Mouse (Mus musculus) forebrain, embryonic 12.5 days (tissue): ENCODE data around the gene Acox2. TPM values are rescaled to one million over a fixed set of nuclear protein-coding genes. Genes with fewer than 3 reads are reported as not detected.
A peak's percentile ranks its signal among the peaks of the same experiment; 100 is the strongest.

ENCODE experiments used
- ATAC-seq: fragments of 200-750 bp; cut with Nextera tagmentation; 2 replicates; pipeline ENCODE4 v1.8.0; 2017; ENCODE audit warnings: moderate TSS enrichment; ENCODE audit not compliant: low FRiP score
- H3K27ac ChIP-seq: fragments of 300-500 bp; sonication (generic); 2 replicates; pipeline ENCODE4 v1.5.1; 2016; ENCODE audit warnings: mild to moderate bottlenecking
- H3K27me3 ChIP-seq: fragments of 300-500 bp; sonication (generic); 2 replicates; pipeline ENCODE4 v1.6.1; 2016; ENCODE audit warnings: mild to moderate bottlenecking
- H3K36me3 ChIP-seq: fragments of 300-500 bp; sonication (generic); replicated peaks from 2 replicates; pipeline ENCODE4 v1.6.1; 2016; ENCODE audit warnings: mild to moderate bottlenecking
- H3K4me1 ChIP-seq: fragments of 300-500 bp; sonication (generic); 2 replicates; pipeline ENCODE4 v1.6.1; 2016
- H3K4me2 ChIP-seq: fragments of 300-500 bp; sonication (generic); 2 replicates; pipeline ENCODE4 v1.6.1; 2016; ENCODE audit warnings: mild to moderate bottlenecking, moderate library complexity
- H3K4me3 ChIP-seq: fragments of 300-500 bp; sonication (generic); replicated peaks from 2 replicates; pipeline ENCODE4 v1.5.1; 2016; ENCODE audit warnings: mild to moderate bottlenecking
- H3K9ac ChIP-seq: fragments of 300-500 bp; sonication (generic); 2 replicates; pipeline ENCODE4 v1.6.1; 2016; ENCODE audit warnings: mild to moderate bottlenecking
- H3K9me3 ChIP-seq: fragments of 300-500 bp; sonication (generic); 2 replicates; pipeline ENCODE4 v1.6.1; 2016
- WGBS: fragments of 180-500 bp; shearing (Covaris S2); methylation state at CpG from one replicate; pipeline ENCODE4 v1.1.7; 2016; 5-methylcytosine and 5-hydroxymethylcytosine counted together
- polyA plus RNA-seq: library from polyadenylated mRNA; unstranded; fragments of >200 nt; fragmentation: Nextera tagmentation; extraction: Ambion mirVana; gene quantifications from 2 replicates; pipeline ENCODE4 v1.2.1, GENCODE M21; 2016

Gene Acox2
- polyA plus RNA-seq, 1 experiment from 2014 or later = not detected

DNA sequence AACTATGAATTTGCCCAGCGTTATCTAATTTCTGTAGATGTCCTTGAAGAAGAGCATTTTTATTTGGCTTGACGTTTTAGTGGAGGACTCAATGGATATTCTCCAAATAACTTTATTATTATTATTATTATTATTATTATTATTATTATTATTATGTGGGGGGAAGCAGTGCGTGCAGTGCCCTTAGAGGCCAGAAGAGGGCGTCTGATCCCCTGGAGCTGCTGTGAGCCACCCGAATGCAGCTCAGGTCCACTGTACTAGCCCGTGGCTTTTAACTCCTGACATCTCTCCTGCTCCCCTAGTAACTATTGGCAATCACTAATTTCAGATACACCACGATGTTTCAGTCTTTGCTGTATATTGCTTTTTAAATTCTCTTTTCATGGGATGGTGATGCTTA lies 38.8 kb downstream of the Acox2 start:
- Histone ChIP-seq H3K27ac (no peak overlapping the region), H3K36me3 (peaks cover 3% of the 10 kb centered on the region; the same call in 1 of the 2 replicates), H3K4me1 (peaks cover 24% of the 10 kb centered on the region), H3K27me3 (peaks cover 18% of the 10 kb centered on the region), H3K4me3 (no peak overlapping the region), H3K9ac (no peak overlapping the region), H3K9me3 (no peaks in the 10 kb centered on the region), H3K4me2 (no peak overlapping the region)
- no peak for ATAC-seq
- WGBS = 62% methylated on average over 7 of the region's 7 CpGs

DNA sequence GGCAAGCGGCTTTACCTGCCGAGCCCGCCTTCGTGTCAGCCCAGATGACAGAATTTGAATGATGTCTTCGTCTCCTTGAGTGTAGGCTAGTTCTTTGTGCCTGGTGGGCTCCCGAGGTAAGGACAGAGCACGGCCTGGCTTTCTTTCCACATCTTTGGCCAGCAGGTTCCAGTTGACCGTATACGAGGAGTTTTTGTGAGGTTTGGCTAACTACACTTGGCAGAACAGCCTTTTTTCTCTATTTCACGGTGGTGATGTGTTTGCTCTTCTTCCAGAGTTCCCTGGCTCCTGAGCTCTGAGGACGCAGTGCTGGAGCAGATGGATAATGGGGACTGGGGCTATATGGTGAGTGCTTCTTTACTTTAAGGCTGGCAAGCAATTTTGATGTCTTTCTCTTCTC lies 39.3 kb downstream of the Acox2 start:
- peaks cover 3% of the 10 kb centered on the region; the same call in 1 of the 2 replicates for H3K36me3 ChIP-seq
- H3K9me3 ChIP-seq = no peaks in the 10 kb centered on the region
- H3K4me3 ChIP-seq = no peak overlapping the region
- ATAC-seq = no peak
- WGBS = 52% methylated on average over 11 of the region's 11 CpGs
- H3K4me2 ChIP-seq = no peak overlapping the region
- no peak overlapping the region for H3K9ac ChIP-seq
- H3K27ac ChIP-seq = no peak overlapping the region
- H3K4me1 ChIP-seq = peaks cover 29% of the 10 kb centered on the region
- peaks cover 20% of the 10 kb centered on the region for H3K27me3 ChIP-seq

- Histone ChIP-seq H3K4me3 (no peak overlapping the region), H3K27ac (peak overlapping the region; percentile 71), H3K4me1 (peaks cover 33% of the 10 kb centered on the region), H3K9me3 (no peaks in the 10 kb centered on the region), H3K36me3 (peaks cover 3% of the 10 kb centered on the region; the same call in 1 of the 2 replicates), H3K4me2 (peak overlapping the region; percentile 29), H3K27me3 (peaks cover 20% of the 10 kb centered on the region), H3K9ac (no peak overlapping the region)
- WGBS = 4% methylated on average over 10 of the region's 10 CpGs
- ATAC-seq = no peak
Measured at GRCm38 (mm10) chr14:8218730-8219380, 40.3 kb downstream of the Acox2 start.

GRCm38 (mm10) chr14:8218238-8218637 lies 40.9 kb downstream of the Acox2 start:
- no peak overlapping the region for H3K4me3 ChIP-seq
- peaks cover 33% of the 10 kb centered on the region for H3K4me1 ChIP-seq
- H3K9ac ChIP-seq = no peak overlapping the region
- H3K27ac ChIP-seq = peak overlapping the region; percentile 71
- peak overlapping the region; percentile 29 for H3K4me2 ChIP-seq
- peaks cover 3% of the 10 kb centered on the region; the same call in 1 of the 2 replicates for H3K36me3 ChIP-seq
- ATAC-seq = no peak
- peaks cover 20% of the 10 kb centered on the region for H3K27me3 ChIP-seq
- no peaks in the 10 kb centered on the region for H3K9me3 ChIP-seq
- WGBS = 32% methylated on average over 7 of the region's 7 CpGs

- Histone ChIP-seq H3K27me3 (peaks cover 20% of the 10 kb centered on the region), H3K4me3 (no peak overlapping the region), H3K27ac (no peak overlapping the region), H3K36me3 (no peaks in the 10 kb centered on the region), H3K9me3 (no peaks in the 10 kb centered on the region), H3K4me1 (peaks cover 33% of the 10 kb centered on the region), H3K4me2 (peak overlapping the region; percentile 80; the same call in 1 of the 2 replicates), H3K9ac (no peak overlapping the region)
- ATAC-seq = no peak
- WGBS = 66% methylated on average over 5 of the region's 5 CpGs
Measured at GRCm38 (mm10) chr14:8216100-8216499, 43.1 kb downstream of the Acox2 start.

DNA sequence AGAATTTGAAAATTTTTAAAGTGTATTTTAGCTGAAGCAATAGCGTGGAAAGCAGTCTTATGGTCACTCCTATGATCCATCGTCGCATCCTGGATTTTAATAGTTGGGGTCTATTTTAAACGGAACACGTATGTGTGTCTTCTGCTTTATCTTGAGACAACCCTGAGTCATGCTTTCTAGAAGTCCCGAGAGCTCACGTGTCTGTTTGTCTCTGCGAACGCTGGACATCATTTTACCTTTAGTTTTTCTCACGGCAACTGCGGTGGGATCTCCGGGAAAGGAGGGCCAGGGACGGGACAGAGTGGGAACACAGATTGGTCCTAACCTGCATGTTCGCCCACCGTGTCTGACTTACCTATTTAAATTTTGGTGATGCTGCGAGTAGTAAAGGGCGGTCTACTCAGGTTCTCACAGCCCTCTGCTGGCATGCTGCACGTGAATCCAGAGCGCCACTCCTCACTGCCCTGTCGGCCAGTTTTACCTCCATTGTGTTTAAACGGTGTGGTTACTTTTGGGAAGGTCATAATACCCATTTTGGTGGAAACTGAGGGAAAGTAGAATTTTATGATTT lies 43.9 kb downstream of the Acox2 start:
- 11% methylated on average over 21 of the region's 21 CpGs for WGBS
- H3K4me1 ChIP-seq = peaks cover 33% of the 10 kb centered on the region
- H3K27ac ChIP-seq = no peak overlapping the region
- no peaks in the 10 kb centered on the region for H3K36me3 ChIP-seq
- peak overlapping the region; percentile 80 for H3K4me2 ChIP-seq
- H3K9ac ChIP-seq = no peak overlapping the region; the same call in 1 of the 2 replicates
- H3K27me3 ChIP-seq = peaks cover 20% of the 10 kb centered on the region
- H3K4me3 ChIP-seq = peak overlapping the region; percentile 65
- no peaks in the 10 kb centered on the region for H3K9me3 ChIP-seq
- ATAC-seq = no peak

- Histone ChIP-seq H3K27me3 (peaks cover 20% of the 10 kb centered on the region), H3K4me2 (peak overlapping the region; percentile 80), H3K4me3 (peak overlapping the region; percentile 65), H3K9ac (peak overlapping the region; percentile 76), H3K4me1 (peaks cover 33% of the 10 kb centered on the region), H3K36me3 (no peaks in the 10 kb centered on the region), H3K9me3 (no peaks in the 10 kb centered on the region), H3K27ac (peak overlapping the region; percentile 86)
- WGBS = 2% methylated on average over 47 of the region's 63 CpGs
- ATAC-seq = peak; percentile 80
Measured at GRCm38 (mm10) chr14:8214299-8215207, 44.6 kb downstream of the Acox2 start.

DNA sequence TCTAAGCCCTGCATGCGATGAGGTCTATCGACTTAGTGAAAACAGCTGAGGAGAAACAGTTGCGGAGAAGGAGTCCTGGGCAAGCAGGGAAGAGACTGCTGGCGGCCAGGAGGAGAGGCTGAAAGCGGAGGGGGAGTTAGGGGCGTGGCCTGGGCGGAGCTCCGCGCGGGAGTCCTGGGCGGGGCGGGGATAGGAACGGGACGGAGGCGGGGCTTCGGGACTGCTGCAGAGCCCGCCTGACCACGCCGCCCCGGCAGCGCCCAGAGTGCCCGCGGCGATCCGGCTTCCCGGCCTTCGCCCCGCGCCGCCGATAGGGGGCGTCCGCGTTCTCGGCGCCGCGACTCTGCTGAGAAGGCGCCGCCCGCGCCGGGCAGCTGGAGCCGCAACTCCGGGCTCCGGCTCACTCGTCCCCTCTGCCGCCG lies 45.3 kb downstream of the Acox2 start, which contains the start of gene Kctd6:
TSS of gene Kctd6 (plus strand) at position 338 of the 422 bp plus-strand sequence.
- Histone ChIP-seq H3K9ac (peak within 1 kb of the TSS; percentile 76), H3K9me3 (no peaks in the 10 kb centered on the region), H3K4me1 (peaks cover 29% of the 10 kb centered on the region), H3K27ac (peak within 1 kb of the TSS; percentile 86), H3K4me2 (peak within 1 kb of the TSS; percentile 80), H3K27me3 (peaks cover 20% of the 10 kb centered on the region), H3K36me3 (no peaks in the 10 kb centered on the region), H3K4me3 (peak within 1 kb of the TSS; percentile 65)
- under 1% methylated on average over 38 of the region's 49 CpGs for WGBS
- ATAC-seq = peak; percentile 97

- ATAC-seq = no peak
- Histone ChIP-seq H3K36me3 (no peaks in the 10 kb centered on the region), H3K9me3 (no peaks in the 10 kb centered on the region), H3K27ac (no peak overlapping the region), H3K4me2 (no peak overlapping the region), H3K4me1 (peaks cover 20% of the 10 kb centered on the region), H3K9ac (no peak overlapping the region), H3K27me3 (peaks cover 17% of the 10 kb centered on the region), H3K4me3 (no peak overlapping the region)
- WGBS = 72% methylated on average over 2 of the region's 2 CpGs
Measured at GRCm38 (mm10) chr14:8212996-8213395, 46.2 kb downstream of the Acox2 start.

DNA sequence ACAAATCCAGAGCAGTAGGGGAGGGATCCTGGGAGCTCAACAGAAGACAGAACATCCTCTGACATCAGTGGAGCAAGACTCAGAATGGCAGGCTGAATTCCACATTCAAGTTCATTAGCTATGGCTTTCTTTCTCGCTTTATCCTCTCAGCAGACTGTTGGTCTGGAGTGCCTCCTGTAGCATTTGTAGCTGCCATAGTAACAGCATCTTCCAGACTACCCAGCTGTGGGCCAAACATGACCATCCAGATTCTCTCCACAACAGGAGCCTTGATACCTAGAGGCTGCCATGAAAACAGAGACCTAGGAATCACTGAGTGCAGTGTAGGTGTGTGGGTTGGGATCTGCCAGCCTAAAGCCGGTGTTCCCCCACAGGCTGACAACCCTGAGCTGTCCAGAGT lies 49.3 kb downstream of the Acox2 start:
- Histone ChIP-seq H3K27ac (no peak overlapping the region), H3K36me3 (no peaks in the 10 kb centered on the region), H3K4me3 (no peak overlapping the region), H3K9me3 (no peaks in the 10 kb centered on the region), H3K4me2 (no peak overlapping the region), H3K9ac (no peak overlapping the region), H3K27me3 (no peaks in the 10 kb centered on the region), H3K4me1 (peaks cover 15% of the 10 kb centered on the region)
- no peak for ATAC-seq
- WGBS = 85% methylated on average over 2 of the region's 2 CpGs

- 60% methylated on average over 3 of the region's 3 CpGs for WGBS
Measured at GRCm38 (mm10) chr14:8208876-8209275, 50.3 kb downstream of the Acox2 start.

DNA sequence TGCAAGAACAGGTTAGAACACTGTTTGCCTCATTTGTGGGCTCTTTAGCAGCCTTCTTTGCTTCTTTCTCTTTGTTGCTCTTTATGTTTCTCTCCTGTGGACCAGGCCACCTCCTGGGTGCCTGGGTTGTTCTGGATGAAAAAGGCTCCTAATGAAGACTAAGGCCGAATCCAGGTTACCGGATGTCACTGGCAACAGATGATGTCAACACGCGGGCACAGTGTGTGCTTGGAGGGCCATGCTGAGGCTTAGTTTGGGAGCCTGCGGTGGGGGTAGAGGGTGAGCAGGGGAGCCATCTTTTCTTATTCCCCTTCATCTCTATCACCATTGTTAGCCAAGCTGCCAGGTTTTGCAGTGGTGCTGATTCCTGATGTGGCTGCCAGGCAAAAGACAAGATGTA lies 51.6 kb downstream of the Acox2 start:
- Histone ChIP-seq H3K9ac (no peak overlapping the region), H3K4me3 (no peak overlapping the region), H3K27me3 (no peaks in the 10 kb centered on the region), H3K4me1 (peaks cover 11% of the 10 kb centered on the region; the same call in 1 of the 2 replicates), H3K27ac (peak overlapping the region; percentile 56; the same call in 1 of the 2 replicates), H3K4me2 (no peak overlapping the region), H3K9me3 (no peaks in the 10 kb centered on the region), H3K36me3 (no peaks in the 10 kb centered on the region)
- WGBS = 53% methylated on average over 5 of the region's 5 CpGs
- ATAC-seq = no peak

More at GRCm38 (mm10) chr14:8208876-8209275, 50.3 kb downstream of the Acox2 start:
- H3K27ac ChIP-seq = 0 out of 2 replicates have a peak overlapping the region, but pooled peaks have one; percentile 3
- H3K4me1 ChIP-seq = peaks cover 11% of the 10 kb centered on the region; the same call in 1 of the 2 replicates
- H3K36me3 ChIP-seq = no peaks in the 10 kb centered on the region
- H3K4me2 ChIP-seq = no peak overlapping the region
- H3K9me3 ChIP-seq = no peaks in the 10 kb centered on the region
- no peak overlapping the region for H3K4me3 ChIP-seq
- no peak for ATAC-seq
- H3K9ac ChIP-seq = no peak overlapping the region
- H3K27me3 ChIP-seq = no peaks in the 10 kb centered on the region
